Mouse (Mus musculus) intestine, postnatal 0 days (tissue): ENCODE data around the gene Cyth2. TPM values are rescaled to one million over a fixed set of nuclear protein-coding genes. Genes with fewer than 3 reads are reported as not detected.

Source experiments
- ATAC-seq: fragments of 200-750 bp; cut with Nextera tagmentation; 2 replicates; pipeline ENCODE4 v1.8.0; 2017; ENCODE audit warnings: mild to moderate bottlenecking, moderate TSS enrichment, moderate library complexity
- H3K27ac ChIP-seq: fragments of 300-500 bp; sonication (generic); 2 replicates; pipeline ENCODE4 v1.5.1; 2014; ENCODE audit warnings: mild to moderate bottlenecking, low read depth, low read length, moderate library complexity
- H3K27me3 ChIP-seq: fragments of 300-500 bp; sonication (generic); replicated peaks from 2 replicates; pipeline ENCODE4 v1.6.1; 2014; ENCODE audit warnings: low read length, mixed read lengths; ENCODE audit not compliant: control insufficient read depth, insufficient read depth
- H3K36me3 ChIP-seq: fragments of 300-500 bp; sonication (generic); 2 replicates; pipeline ENCODE4 v1.6.1; 2014; ENCODE audit warnings: mild to moderate bottlenecking, moderate library complexity; ENCODE audit not compliant: control insufficient read depth, insufficient read depth
- H3K4me1 ChIP-seq: fragments of 300-500 bp; sonication (generic); replicated peaks from 2 replicates; pipeline ENCODE4 v1.6.1; 2014; ENCODE audit warnings: antibody characterized with exemption, low read length, mixed read lengths; ENCODE audit not compliant: control insufficient read depth, insufficient read depth
- H3K4me2 ChIP-seq: fragments of 300-500 bp; sonication (generic); replicated peaks from 2 replicates; pipeline ENCODE4 v1.6.1; 2014; ENCODE audit warnings: low read depth, mild to moderate bottlenecking, moderate library complexity
- H3K4me3 ChIP-seq: fragments of 300-500 bp; sonication (generic); 2 replicates; pipeline ENCODE4 v1.5.1; 2014; ENCODE audit warnings: low read depth, low read length
- H3K9ac ChIP-seq: fragments of 300-500 bp; sonication (generic); 2 replicates; pipeline ENCODE4 v1.6.1; 2014; ENCODE audit warnings: mild to moderate bottlenecking, low read depth, low read length
- H3K9me3 ChIP-seq: fragments of 300-500 bp; sonication (generic); 2 replicates; pipeline ENCODE4 v1.6.1; 2016; ENCODE audit warnings: mixed run types; ENCODE audit not compliant: control insufficient read depth
- CTCF ChIP-seq: sonication (generic); IDR thresholded peaks from 2 replicates; pipeline ENCODE4 v1.5.1; 2016; ENCODE audit warnings: low read depth, mild to moderate bottlenecking, control low read depth, antibody characterized with exemption, moderate library complexity
- WGBS: fragments of 180-500 bp; shearing (Covaris S2); extraction: QIAGEN DNeasy Blood & Tissue Kit; methylation state at CpG from one replicate; pipeline ENCODE4 v1.1.7; 2014; 5-methylcytosine and 5-hydroxymethylcytosine counted together
- polyA plus RNA-seq: library from polyadenylated mRNA; unstranded; fragments of >200 nt; fragmentation: Nextera tagmentation; extraction: Ambion mirVana; gene quantifications from 2 replicates; pipeline ENCODE4 v1.2.1, GENCODE M21; 2015

Gene Cyth2
- polyA plus RNA-seq, 1 experiment from 2014 or later = 66.4 TPM

- no peak for ATAC-seq
- no peak overlapping the region for H3K27ac ChIP-seq
- H3K4me2 ChIP-seq = no peak overlapping the region
- H3K9ac ChIP-seq = no peak overlapping the region
- no peak overlapping the region for H3K4me3 ChIP-seq
- H3K4me1 ChIP-seq = peaks cover 4% of the 10 kb centered on the region
- WGBS = 64% methylated on average over 5 of the region's 5 CpGs
- H3K9me3 ChIP-seq = no peaks in the 10 kb centered on the region
- H3K27me3 ChIP-seq = no peaks in the 10 kb centered on the region; the same call in 1 of the 2 replicates
- H3K36me3 ChIP-seq = no peaks in the 10 kb centered on the region
- no peak for TF ChIP-seq CTCF
Measured at GRCm38 (mm10) chr7:45760151-45760550, 54.2 kb downstream of the Cyth2 start.

GRCm38 (mm10) chr7:45759400-45759799 lies 55.0 kb downstream of the Cyth2 start:
- Histone ChIP-seq H3K4me2 (peak overlapping the region; percentile 59), H3K4me3 (peak overlapping the region; percentile 25), H3K9me3 (no peaks in the 10 kb centered on the region), H3K4me1 (peaks cover 4% of the 10 kb centered on the region), H3K9ac (peak overlapping the region; percentile 37; the same call in 1 of the 2 replicates), H3K36me3 (no peaks in the 10 kb centered on the region), H3K27me3 (no peaks in the 10 kb centered on the region; the same call in 1 of the 2 replicates), H3K27ac (peak overlapping the region; percentile 41; the same call in 1 of the 2 replicates)
- 6% methylated on average over 24 of the region's 27 CpGs for WGBS
- peak; percentile 74 for TF ChIP-seq CTCF
- ATAC-seq = peak; percentile 91

Other genes with a start within 250 kb of the Cyth2 start
- 17.7 and 18.6 TPM in 2 replicates for gene Bcat2, start 244.4 kb downstream of the Cyth2 start, polyA plus RNA-seq
- gene Fgf21, start 199.1 kb downstream of the Cyth2 start, polyA plus RNA-seq = not detected in 2 replicates
- 0.05 and 0.23 TPM in 2 replicates for gene Fut1, start 197.3 kb downstream of the Cyth2 start, polyA plus RNA-seq
- gene Izumo1, start 192.8 kb downstream of the Cyth2 start, polyA plus RNA-seq = 0.08 TPM in 2 replicates
- gene Rasip1, start 187.1 kb downstream of the Cyth2 start, polyA plus RNA-seq = 5.7 and 6.1 TPM in 2 replicates
- gene Mamstr, start 174.6 kb downstream of the Cyth2 start, polyA plus RNA-seq = 2.8 and 3.7 TPM in 2 replicates
- 2.9 and 3.6 TPM in 2 replicates for gene Fut2, start 148.2 kb downstream of the Cyth2 start, polyA plus RNA-seq
- 0.10 and 0.20 TPM in 2 replicates for gene Ntn5, start 130.6 kb downstream of the Cyth2 start, polyA plus RNA-seq
- 0.08 and 0.25 TPM in 2 replicates for gene Sec1, start 120.2 kb downstream of the Cyth2 start, polyA plus RNA-seq
- gene Car11, start 114.7 kb downstream of the Cyth2 start, polyA plus RNA-seq = 2.1 and 2.7 TPM in 2 replicates
- gene Dbp, start 109.5 kb downstream of the Cyth2 start, polyA plus RNA-seq = 6.9 and 8.6 TPM in 2 replicates
- gene Rpl18, start 99.1 kb downstream of the Cyth2 start, polyA plus RNA-seq = 708 and 740 TPM in 2 replicates
- gene Sphk2, start 96.6 kb downstream of the Cyth2 start, polyA plus RNA-seq = 55.1 and 55.9 TPM in 2 replicates
- gene Fam83e, start 93.4 kb downstream of the Cyth2 start, polyA plus RNA-seq = 16.6 and 16.7 TPM in 2 replicates
- 0.17 and 0.22 TPM in 2 replicates for gene Spaca4, start 88.8 kb downstream of the Cyth2 start, polyA plus RNA-seq
- 0.08 and 0.29 TPM in 2 replicates for gene Lmtk3, start 30.8 kb downstream of the Cyth2 start, polyA plus RNA-seq
- 36.7 and 37.1 TPM in 2 replicates for gene Sult2b1, start 29.9 kb downstream of the Cyth2 start, polyA plus RNA-seq
- gene Kcnj14, start 10.2 kb upstream of the Cyth2 start, polyA plus RNA-seq = 0.10 and 0.27 TPM in 2 replicates
- gene Grwd1, start 16.4 kb upstream of the Cyth2 start, polyA plus RNA-seq = 16.4 and 16.6 TPM in 2 replicates
- gene Kdelr1, start 58.2 kb upstream of the Cyth2 start, polyA plus RNA-seq = 99.6 and 107 TPM in 2 replicates
- gene Grin2d, start 63.8 kb upstream of the Cyth2 start, polyA plus RNA-seq = 0.66 and 1.1 TPM in 2 replicates
- gene Syngr4, start 82.1 kb upstream of the Cyth2 start, polyA plus RNA-seq = 0.72 and 0.75 TPM in 2 replicates
- gene Tmem143, start 82.4 kb upstream of the Cyth2 start, polyA plus RNA-seq = 6.8 and 7.4 TPM in 2 replicates
- gene Emp3, start 106.8 kb upstream of the Cyth2 start, polyA plus RNA-seq = 82.4 and 83.3 TPM in 2 replicates
- gene Ccdc114, start 109.5 kb upstream of the Cyth2 start, polyA plus RNA-seq = 2.9 and 3.3 TPM in 2 replicates
- gene Abcc6, start 215.7 kb upstream of the Cyth2 start, polyA plus RNA-seq = 5.3 and 7.1 TPM in 2 replicates
- 34.4 and 37.3 TPM in 2 replicates for gene Nomo1, start 219.1 kb upstream of the Cyth2 start, polyA plus RNA-seq